Mouse (Mus musculus) cerebellum, postnatal 25 days (tissue): ENCODE results near the gene Ace2.

Experiments used
- DNase-seq, 2 experiments: peaks; one replicate each; pipeline ENCODE4 v3.0.0; 2021; ENCODE audit warnings: mixed read lengths in 2 of 2

The Ace2 gene

DNA sequence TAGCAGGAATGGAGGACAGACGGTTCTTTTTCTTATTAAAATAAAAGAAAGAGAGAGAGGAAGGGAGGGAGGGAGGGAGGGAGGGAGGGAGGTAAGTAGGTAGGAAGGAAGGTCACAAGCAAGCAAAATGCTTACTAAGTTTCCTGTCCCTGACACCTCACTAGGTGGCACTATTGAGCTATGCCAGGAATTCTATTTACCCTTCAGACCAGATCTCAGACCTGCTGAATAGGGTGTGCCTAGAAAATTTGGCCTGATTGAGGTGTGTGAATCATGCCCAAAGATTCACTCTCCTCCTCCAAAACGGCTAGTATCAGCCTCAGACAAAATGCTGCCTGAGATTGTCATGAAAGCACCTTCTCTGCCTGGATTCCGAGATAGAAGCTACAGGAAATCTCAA, 44.7 kb downstream of the Ace2 start:
- peak; percentile 10 to 54 for DNase-seq

DNA sequence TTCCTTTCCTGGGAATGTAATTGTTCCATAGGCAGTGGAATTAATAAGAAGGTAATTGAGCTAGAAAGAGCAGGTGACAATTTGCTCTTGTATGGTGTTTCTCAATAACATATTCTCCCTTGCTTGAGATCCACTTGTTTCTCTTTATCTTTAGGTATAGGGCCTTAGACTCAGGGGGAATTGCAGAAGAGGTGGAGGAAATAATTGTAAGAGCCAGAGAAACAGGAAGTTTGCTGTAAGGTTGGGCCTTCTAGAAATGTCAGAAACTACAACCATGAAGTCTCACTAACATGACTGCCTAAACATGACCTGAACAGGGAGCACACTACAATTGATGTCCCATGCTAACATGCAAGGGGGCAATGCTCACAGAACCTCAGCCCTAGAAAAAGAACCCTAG, 50.7 kb downstream of the Ace2 start:
- DNase-seq, result no peak

DNA sequence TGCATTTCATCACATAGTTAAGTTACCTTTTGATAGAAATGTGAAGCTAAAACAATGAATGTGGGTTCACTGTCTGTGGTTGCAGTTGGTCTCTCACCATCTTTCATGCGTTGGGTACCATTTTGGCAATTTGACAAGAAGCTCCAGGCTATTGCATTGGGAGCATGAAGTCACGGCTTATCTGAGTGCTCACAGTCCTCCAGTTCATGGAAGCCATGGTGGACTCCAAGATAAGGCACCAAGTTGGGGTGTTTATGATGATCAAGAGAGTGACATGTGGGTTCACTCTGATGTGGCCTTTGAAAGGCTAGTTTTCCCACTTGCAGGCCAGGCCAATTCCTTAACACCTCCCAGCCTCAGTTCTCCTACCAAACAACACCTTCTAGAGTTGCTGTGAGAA, 58.5 kb downstream of the Ace2 start:
- no peak for DNase-seq

DNA sequence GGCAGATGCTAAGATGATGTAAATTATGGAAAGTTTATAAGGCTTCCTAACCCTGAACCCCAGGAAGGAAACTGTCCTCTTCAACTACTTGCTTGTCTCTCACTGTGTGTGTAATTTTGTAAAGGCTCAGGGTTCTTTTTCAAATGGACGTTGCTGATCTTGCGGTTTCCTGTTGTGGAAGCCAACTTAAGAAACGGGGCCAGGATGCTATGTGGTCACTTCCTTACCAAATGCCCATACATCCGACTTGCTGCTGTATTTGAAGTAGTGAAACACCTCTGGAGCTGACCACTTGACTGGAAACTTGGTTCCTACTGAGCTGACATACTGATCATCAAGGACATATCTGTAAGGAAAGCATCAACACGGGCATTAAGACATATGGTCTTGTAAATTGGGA, 61.4 kb downstream of the Ace2 start:
- no peak for DNase-seq

DNA sequence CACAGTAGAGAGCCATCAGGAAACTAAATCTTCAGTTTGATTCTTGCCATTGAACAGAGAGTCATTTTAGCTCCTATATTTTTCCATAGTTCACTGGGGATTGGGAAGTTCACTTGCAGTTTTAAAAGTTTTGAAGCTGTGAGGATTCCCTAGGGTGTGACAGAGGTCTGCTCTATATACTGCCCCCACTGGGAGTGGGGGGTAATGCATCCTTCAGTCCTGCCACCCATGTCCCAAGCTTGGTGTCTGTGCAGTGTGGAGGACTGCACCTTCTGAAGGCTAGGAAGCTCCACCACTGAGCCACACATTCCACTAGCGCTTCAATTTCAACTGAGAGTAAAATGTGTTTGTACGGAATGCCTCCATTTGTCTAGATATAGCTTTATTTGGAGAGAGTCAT, 82.9 kb downstream of the Ace2 start:
- peak in 1 of 2 experiments; percentile 2 for DNase-seq

DNA sequence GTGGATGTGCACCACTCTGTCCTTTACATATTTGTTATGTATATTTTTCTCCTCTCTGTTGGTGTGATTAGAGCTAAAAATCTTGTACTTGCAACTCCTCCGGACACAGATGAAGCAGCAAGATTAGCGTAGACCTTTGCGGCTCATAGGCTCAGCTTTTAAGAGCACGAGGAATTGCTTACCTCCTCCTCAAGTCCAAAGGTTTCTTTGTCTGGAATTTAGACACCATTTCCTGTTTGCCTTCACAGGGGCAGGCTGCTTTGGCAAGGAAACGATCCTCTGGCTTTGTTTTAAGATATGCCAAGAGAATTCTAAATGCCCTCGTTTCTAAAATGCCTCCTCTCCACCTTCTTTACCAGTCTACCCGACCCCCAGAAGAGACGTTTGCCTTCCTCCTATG, 94.2 kb downstream of the Ace2 start:
- no peak for DNase-seq
